Mouse (Mus musculus) C2C12 (cell line): ENCODE measurements around the gene Cpne4.

Experiments
- CTCF ChIP-seq: IDR thresholded peaks from one replicate; pipeline ENCODE4 v1.5.1; 2011; ENCODE audit not compliant: control insufficient read depth, insufficient read depth, insufficient read length
- MYOG ChIP-seq: IDR thresholded peaks from one replicate; pipeline ENCODE4 v1.6.1; 2011; ENCODE audit not compliant: control insufficient read depth, insufficient read length; ENCODE audit errors: extremely low read depth

DNA sequence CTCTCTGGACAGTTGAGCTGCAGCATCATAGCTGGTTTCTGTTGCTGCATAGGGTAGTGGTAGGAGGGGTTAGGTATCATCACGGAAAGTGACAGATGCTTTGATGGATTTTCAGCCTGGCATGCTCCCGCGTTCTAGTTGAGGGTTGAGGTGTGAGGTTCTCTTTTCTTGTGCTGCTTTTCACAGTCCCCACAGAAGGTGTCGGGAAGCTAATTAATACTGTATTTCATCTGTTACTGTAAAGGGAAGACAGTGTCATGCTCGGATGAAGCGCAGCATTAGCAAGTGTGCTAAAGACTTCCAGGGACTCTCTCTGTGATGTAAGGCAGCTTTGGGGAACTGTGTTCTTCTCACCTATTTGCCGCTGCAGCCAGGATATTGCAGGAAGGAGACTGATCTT is 80.7 kb downstream of the Cpne4 start:
- no peak for TF ChIP-seq CTCF
- TF ChIP-seq MYOG: no peak
